Mouse (Mus musculus): ENCODE measurements around the gene Nlgn3. TPM values are rescaled to one million over a fixed set of nuclear protein-coding genes. Genes with fewer than 3 reads are reported as not detected.

Gene Nlgn3
- total RNA-seq, 2 experiments from 2014 or later: 178 to 182 TPM

DNA sequence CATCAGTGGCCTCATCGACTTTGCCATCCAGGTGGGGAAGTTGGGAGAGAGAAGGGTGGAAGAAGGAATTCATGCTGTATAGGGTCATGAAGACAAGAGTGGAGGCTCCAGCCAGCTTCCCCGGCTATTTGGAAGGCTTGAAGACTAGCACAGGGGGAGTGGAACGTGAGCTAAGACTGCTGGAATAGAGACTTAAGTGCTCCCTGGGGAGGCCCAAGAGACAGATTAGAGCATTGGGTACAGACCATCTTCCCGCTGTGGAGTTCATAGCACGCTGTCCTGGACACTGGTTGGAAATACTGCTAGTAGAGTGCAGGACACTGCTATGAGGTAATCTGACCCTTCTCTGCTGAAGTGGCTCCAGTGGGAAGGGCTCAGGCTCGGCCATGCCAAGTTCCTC is 16.2 kb upstream of the Nlgn3 start:
- DNase-seq (ENCODE audit: low spot score in 2 of 2): no peak

DNA sequence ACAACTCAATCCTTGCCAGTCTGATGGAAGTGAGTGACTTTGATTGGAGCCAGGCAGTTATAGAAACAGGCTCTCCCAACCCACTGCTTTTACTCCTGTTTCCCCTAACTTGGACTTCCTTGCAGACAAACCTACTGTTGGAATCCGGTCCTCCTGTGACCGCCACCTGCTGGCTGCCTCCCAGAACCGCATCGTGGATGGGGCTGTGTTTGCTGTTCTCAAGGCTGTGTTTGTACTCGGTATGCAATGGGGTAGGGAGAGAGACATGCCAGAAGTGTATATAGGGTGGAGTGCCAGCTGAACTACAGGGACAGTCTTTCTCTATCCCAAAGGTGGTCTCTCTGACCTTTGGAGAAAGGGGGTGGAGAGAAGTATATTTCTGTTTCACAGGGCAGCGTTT is 13.4 kb upstream of the Nlgn3 start:
- peak; percentile 63 to 69 for DNase-seq (ENCODE audit: low spot score in 2 of 2)
- H3K27ac ChIP-seq: no peak overlapping the region
- peak; percentile 78 for TF ChIP-seq CTCF (conservative IDR thresholded peaks at IDR 0.05)
- no peak overlapping the region for H3K4me3 ChIP-seq

More for the DNA sequence above, 16.2 kb upstream of the Nlgn3 start:
- no peak overlapping the region for H3K27ac ChIP-seq
- no peak for TF ChIP-seq CTCF (conservative IDR thresholded peaks at IDR 0.05)
- no peak overlapping the region for H3K4me3 ChIP-seq

DNA sequence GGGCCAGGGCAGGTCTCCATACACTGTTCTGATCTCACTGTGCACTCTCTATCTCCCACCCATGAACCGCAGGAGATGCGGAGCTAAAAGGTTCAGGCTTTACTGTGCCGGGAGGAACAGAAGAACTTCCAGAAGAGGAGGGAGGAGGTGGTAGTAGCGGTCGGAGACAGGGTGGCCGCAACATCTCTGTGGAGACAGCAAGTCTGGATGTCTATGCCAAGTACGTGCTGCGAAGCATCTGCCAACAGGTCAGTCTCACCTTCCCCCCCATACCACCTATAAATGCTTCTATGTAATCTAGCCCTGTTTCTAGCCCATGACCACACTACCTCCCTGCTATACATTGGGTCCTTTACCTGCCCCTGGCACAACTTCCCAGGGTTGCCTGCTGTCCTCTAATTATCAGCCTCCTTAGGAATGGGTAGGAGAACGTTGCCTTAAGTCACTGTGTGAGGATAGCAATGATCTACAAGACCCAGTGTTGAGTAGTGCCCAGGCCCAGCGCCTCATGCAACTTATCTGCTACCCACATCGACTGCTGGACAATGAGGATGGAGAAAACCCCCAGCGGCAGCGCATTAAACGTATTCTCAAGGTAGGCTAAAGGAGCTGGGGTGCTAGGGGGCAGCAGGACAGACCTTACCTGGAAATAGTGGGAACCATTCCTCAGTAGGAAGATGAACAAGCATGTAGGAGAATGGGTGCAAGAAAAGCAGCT is 12.9 kb upstream of the Nlgn3 start:
- no peak for TF ChIP-seq CTCF (conservative IDR thresholded peaks at IDR 0.05)
- Histone ChIP-seq H3K4me3 (no peak overlapping the region), H3K27ac (no peak overlapping the region)
- no peak for DNase-seq (ENCODE audit: low spot score in 2 of 2)

DNA sequence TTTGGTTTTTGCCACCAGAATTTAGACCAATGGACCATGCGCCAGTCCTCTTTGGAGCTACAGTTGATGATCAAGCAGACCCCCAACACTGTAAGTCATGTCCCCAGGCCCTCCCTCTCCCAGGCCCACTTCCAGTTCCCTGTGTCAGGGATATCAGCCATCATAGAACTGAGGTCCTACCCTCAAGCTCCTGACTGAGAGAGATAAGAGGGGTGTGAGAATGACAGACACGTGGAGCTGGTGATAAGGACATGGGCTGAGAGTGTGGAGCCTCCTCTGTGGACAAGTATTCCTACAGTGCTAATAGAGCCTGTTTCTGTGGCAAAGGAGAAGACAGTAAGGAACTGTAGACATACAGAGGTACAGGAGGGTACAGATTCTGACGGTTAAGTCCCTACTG is 11.4 kb upstream of the Nlgn3 start:
- no peak overlapping the region for H3K27ac ChIP-seq
- no peak for DNase-seq (ENCODE audit: low spot score in 2 of 2)
- no peak for TF ChIP-seq CTCF (conservative IDR thresholded peaks at IDR 0.05)

DNA sequence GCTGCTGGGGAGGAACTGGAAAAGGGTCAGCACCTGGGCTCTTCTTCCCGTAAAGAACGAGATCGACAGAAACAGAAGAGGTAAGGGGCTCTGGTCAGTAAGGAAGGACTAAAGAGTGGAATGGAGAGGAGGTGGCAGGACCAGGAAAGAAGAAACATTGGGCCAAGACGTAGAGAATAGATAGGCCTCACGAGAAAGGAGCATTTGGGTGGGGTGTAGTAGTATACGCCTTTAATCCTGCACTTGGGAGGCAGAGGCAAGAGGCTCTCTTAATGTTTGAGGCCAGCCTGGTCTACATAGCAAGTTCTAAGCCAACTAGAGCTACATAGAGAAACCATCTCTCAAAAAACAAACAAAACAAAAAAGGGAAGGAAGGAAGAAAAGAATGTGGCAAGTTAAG is 10.5 kb upstream of the Nlgn3 start:
- TF ChIP-seq CTCF (conservative IDR thresholded peaks at IDR 0.05): no peak
- Histone ChIP-seq H3K27ac (no peak overlapping the region), H3K4me3 (no peak overlapping the region)
- DNase-seq (ENCODE audit: low spot score in 2 of 2): no peak

More for the DNA sequence above, 11.4 kb upstream of the Nlgn3 start:
- H3K4me3 ChIP-seq: no peak overlapping the region

DNA sequence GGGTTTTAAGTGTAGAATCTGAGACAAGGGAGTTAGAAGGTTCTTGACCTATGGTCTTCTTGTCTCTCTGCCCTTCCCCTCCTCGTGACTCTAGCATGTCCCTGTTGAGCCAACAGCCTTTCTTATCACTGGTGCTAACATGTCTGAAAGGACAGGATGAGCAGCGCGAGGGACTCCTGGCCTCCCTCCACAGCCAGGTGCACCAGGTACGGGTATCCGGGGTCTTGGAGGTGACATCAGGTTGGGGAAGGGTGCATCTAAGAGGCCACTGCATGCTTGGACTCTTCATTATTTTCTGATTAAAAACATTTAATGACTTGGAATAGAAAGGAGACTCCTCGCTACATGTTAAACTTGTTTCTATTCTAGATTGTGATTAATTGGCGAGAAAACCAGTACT is 9.9 kb upstream of the Nlgn3 start:
- no peak overlapping the region for H3K4me3 ChIP-seq
- no peak for DNase-seq (ENCODE audit: low spot score in 2 of 2)
- TF ChIP-seq CTCF (conservative IDR thresholded peaks at IDR 0.05): no peak
- H3K27ac ChIP-seq: no peak overlapping the region

DNA sequence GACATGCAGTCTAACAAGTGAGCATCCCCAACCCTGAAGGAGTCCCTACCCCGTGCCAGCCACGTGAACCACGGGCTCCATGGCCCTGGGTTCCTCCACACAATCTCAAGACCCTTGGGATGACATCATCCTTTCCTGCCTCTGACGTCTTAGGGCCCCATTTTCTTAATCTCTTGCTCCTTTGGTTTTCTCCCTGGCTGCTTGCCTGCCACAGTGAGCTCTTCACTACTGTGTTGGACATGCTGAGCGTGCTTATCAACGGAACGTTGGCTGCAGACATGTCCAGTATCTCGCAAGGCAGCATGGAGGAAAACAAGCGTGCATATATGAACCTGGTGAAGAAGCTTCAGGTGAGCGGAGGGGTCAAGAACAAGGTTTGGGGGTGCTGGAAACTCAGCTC is 8.9 kb upstream of the Nlgn3 start:
- H3K4me3 ChIP-seq: no peak overlapping the region
- no peak for DNase-seq (ENCODE audit: low spot score in 2 of 2)
- no peak overlapping the region for H3K27ac ChIP-seq
- no peak for TF ChIP-seq CTCF (conservative IDR thresholded peaks at IDR 0.05)

DNA sequence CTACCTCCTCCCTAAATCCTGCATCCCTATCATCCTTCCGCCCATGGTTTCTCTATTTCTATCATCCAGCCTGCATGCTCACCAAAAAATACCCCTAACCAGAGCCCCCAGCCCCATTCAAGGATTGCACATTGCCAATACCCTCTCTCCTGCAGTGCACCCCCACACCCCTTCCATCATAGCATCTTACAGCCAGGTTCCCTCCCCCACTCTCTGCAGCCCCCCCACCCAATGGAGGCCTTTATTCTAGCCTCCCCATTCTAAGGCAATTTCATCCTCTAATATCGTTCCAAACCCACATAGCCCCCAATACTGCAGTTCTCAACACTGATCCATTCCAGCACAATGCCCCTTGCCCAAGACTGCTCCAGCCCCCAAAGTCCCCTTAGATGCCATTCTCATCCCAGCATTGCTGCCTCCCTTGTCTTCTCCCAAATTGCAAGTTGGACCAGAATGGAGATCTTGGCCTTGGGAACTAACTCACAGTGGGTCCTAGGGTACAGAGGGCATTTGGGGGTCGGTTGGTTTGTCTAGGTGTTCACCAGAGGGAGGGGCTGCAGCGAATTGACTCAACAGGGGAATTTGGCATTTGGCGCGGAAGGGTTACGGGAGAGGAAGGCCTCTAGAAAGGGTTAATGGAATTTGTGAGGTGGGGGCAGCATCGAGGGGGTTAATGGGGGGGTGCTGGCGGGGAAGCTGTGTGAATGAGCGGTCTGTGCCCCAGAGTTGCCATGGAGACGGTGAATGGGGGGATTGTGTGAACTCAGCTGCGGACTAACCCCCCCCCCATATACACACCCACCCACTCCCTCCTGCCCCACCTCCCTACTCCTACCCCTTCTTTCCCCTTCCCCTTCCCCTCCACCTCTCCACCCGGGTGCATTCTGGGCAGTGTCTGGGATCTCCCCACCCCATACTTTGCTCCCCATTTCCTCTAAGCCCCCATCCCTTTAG is 782 bp downstream of the Nlgn3 start:
- DNase-seq (ENCODE audit: low spot score in 2 of 2): no peak
- no peak for TF ChIP-seq CTCF (conservative IDR thresholded peaks at IDR 0.05)
- peak overlapping the region; percentile 95 for H3K27ac ChIP-seq
- peak overlapping the region; percentile 72 for H3K4me3 ChIP-seq

DNA sequence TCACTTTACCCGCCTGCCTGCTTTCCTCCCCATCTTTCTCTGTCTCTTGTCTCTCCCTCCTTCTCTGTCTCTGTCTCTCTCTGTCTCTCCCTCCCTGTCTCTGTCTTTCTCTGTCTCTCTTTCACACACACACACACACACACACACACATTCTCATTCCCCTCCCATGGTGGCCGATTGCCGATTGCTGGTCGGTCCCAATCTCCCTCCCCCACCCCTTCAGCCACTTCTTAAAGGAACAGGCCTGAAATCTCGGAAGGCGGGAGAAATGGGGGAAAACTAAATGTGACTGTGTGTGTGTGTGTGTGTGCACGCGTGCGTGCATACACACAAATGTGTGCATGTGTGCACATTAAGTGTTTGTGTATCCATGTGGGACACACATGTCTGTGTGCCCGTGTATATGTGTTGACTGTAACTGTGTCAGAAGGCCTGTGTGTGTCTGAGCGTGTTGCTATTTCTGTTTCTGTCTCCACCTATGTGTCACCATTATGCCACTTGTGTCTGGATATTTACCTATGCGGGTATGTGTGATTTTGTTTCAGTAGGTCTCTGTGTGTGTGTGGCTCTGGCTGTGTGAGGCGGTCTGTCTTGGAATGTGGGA is 1.6 kb downstream of the Nlgn3 start:
- DNase-seq (ENCODE audit: low spot score in 2 of 2): no peak
- Histone ChIP-seq H3K4me3 (peak overlapping the region; percentile 72), H3K27ac (peak overlapping the region; percentile 95; the same call in 1 of the 2 replicates)
- TF ChIP-seq CTCF (conservative IDR thresholded peaks at IDR 0.05): no peak

DNA sequence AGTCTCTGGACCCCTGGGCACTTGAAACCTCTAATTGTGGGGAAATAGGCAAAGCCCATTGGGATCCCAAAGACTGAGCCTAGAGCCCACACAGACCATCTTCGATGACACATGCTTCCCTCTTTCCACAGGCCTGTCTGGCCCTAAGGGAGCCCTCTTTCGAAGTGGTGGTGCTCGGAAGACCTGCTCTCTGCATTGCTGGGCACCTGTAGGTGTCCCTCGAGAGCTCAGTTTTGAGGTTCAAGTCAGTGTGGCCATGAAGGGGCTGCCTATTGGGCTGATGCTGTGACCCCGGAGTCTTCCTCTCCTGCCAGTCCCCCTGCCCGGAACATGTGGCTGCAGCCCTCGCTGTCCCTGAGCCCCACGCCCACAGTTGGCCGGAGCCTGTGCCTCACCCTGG is 2.7 kb downstream of the Nlgn3 start:
- TF ChIP-seq CTCF (conservative IDR thresholded peaks at IDR 0.05): peak; percentile 55

DNA sequence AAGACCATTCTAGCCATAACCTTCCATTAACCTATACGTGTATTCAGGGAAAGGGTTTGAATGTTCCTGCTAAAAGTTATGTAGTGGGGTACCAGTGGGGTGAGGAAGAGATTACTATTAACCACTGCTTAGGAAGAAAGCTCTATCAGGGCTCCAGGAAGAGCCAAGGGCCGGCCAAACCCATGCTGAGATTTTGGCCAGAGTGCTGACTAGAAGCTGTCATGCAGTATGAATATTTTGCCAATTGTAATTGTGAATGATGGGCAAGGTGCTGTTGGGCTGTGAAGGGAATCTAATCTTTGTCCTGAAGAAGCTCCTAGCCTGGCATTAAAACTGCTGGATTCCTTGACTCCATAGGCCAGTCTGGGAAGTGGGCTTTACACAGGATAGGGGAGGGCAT is 5.7 kb downstream of the Nlgn3 start:
- DNase-seq (ENCODE audit: low spot score in 2 of 2): no peak
- Histone ChIP-seq H3K27ac (peak overlapping the region; percentile 73; the same call in 1 of the 2 replicates), H3K4me3 (no peak overlapping the region; the same call in 1 of the 2 replicates)
- TF ChIP-seq CTCF (conservative IDR thresholded peaks at IDR 0.05): no peak

More for the DNA sequence above, 2.7 kb downstream of the Nlgn3 start:
- no peak for DNase-seq (ENCODE audit: low spot score in 2 of 2)
- peak overlapping the region; percentile 73 for H3K27ac ChIP-seq
- peak overlapping the region; percentile 54 for H3K4me3 ChIP-seq

DNA sequence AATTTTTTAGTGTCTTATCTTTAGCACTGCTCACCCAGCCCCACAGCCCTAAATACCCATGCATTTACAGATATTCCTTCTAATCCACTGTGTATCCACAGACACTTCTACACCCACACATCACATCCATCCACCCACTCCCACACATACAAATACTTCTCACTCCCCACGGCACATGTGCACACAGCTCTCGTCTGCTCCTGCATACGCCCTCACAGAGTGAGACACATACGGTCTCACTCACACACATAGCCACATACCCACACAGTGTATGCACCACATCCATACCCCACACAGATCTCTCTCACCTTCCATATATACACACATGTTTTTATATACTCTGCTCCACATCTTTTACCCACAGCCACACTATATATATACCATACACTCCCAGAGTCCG is 10.3 kb downstream of the Nlgn3 start:
- Histone ChIP-seq H3K4me3 (no peak overlapping the region), H3K27ac (peak overlapping the region; percentile 55; the same call in 1 of the 2 replicates)
- no peak for TF ChIP-seq CTCF (conservative IDR thresholded peaks at IDR 0.05)
- DNase-seq (ENCODE audit: low spot score in 2 of 2): peak in 1 of 2 experiments; percentile 39
